Mouse (Mus musculus) liver, embryonic 13.5 days (tissue): ENCODE results near the gene Irak3. TPM values are rescaled to one million over a fixed set of nuclear protein-coding genes. Genes with fewer than 3 reads are reported as not detected.

Source experiments
- ATAC-seq: fragments of 200-750 bp; cut with Nextera tagmentation; 2 replicates; pipeline ENCODE4 v1.8.0; 2017; ENCODE audit warnings: low read depth, mild to moderate bottlenecking, moderate number of reproducible peaks, moderate library complexity
- DNase-seq: peaks from one replicate; pipeline ENCODE4 v3.0.0; 2022
- H3K27ac ChIP-seq: fragments of 300-500 bp; sonication (generic); 2 replicates; pipeline ENCODE4 v1.5.1; 2015; ENCODE audit warnings: moderate library complexity, mild to moderate bottlenecking, inconsistent platforms
- H3K27me3 ChIP-seq: fragments of 300-500 bp; sonication (generic); 2 replicates; pipeline ENCODE4 v1.6.1; 2015; ENCODE audit warnings: mild to moderate bottlenecking, inconsistent platforms
- H3K36me3 ChIP-seq: fragments of 300-500 bp; sonication (generic); 2 replicates; pipeline ENCODE4 v1.6.1; 2015; ENCODE audit warnings: mild to moderate bottlenecking, inconsistent platforms
- H3K4me1 ChIP-seq: fragments of 300-500 bp; sonication (generic); replicated peaks from 2 replicates; pipeline ENCODE4 v1.6.1; 2015; ENCODE audit warnings: inconsistent platforms
- H3K4me2 ChIP-seq: fragments of 300-500 bp; sonication (generic); 2 replicates; pipeline ENCODE4 v1.6.1; 2015; ENCODE audit warnings: inconsistent platforms, mild to moderate bottlenecking, moderate library complexity
- H3K4me3 ChIP-seq: fragments of 300-500 bp; sonication (generic); replicated peaks from 2 replicates; pipeline ENCODE4 v1.5.1; 2015; ENCODE audit warnings: mild to moderate bottlenecking, inconsistent platforms
- H3K9ac ChIP-seq: fragments of 300-500 bp; sonication (generic); 2 replicates; pipeline ENCODE4 v1.6.1; 2015; ENCODE audit warnings: mild to moderate bottlenecking, inconsistent platforms
- H3K9me3 ChIP-seq: fragments of 300-500 bp; sonication (generic); replicated peaks from 2 replicates; pipeline ENCODE4 v1.6.1; 2016; ENCODE audit warnings: inconsistent platforms
- WGBS: fragments of 180-500 bp; shearing (Covaris S2); methylation state at CpG from one replicate; pipeline ENCODE4 v1.1.7; 2015; ENCODE audit not compliant: insufficient replicate concordance; 5-methylcytosine and 5-hydroxymethylcytosine counted together
- polyA plus RNA-seq: library from polyadenylated mRNA; unstranded; fragments of >200 nt; fragmentation: Nextera tagmentation; extraction: Ambion mirVana; gene quantifications from 2 replicates; pipeline ENCODE4 v1.2.1, GENCODE M21; 2015

Gene Irak3
- polyA plus RNA-seq, 1 experiment from 2014 or later: 0.80 TPM

DNA sequence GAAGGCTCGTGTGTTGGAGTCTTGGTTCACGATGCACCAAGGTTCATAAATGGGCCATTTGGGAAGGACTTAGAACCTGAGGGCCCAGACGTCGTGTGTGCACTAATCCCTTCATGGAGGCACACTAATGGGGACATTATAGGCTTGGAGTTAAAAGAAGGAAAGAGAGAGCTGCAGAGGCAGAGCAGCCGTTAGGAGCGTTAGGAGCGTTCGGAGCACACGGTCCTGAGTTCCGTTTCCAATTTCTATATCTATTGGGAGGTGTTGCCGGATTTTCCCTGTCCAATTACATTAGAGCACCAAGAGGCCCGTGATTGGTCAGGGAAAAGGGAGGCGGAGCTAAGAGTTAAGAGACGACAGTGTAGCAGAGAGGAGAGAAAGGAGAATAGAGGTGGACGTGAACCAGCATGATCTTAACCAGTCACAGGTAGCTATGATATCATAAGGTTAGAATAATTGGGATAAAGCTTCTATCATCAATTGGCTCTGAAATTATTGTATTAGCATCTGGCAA lies 27.7 kb downstream of the Irak3 start:
- H3K36me3 ChIP-seq: no peaks in the 10 kb centered on the region
- DNase-seq (no peak), ATAC-seq (no peak)
- no peaks in the 10 kb centered on the region for H3K27me3 ChIP-seq
- peaks cover under 1% of the 10 kb centered on the region for H3K4me1 ChIP-seq
- 72% methylated on average over 15 of the region's 15 CpGs for WGBS
- H3K4me3 ChIP-seq: no peak overlapping the region
- no peak overlapping the region for H3K9ac ChIP-seq
- H3K9me3 ChIP-seq: no peaks in the 10 kb centered on the region
- no peak overlapping the region for H3K27ac ChIP-seq
- H3K4me2 ChIP-seq: no peak overlapping the region

DNA sequence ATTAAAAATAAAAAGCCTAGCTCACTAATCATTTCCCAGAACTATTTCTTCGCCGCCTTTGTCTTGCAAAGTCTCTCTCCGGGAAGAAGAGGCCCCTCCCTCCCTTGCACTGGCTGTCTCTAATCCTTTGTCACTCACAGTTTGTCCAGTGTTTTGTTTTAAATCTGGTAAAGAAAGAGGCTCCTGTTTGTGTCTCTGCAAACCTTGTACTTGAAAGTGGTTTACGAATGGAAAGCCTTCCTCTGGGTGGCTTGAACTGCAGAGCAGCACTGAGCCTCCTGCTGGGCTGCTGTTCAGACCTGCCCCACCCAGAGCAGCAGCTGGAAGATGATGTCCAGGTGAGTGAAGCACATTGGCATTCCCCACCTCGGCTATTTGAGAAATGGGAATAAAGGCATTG lies 30.6 kb downstream of the Irak3 start:
- no peaks in the 10 kb centered on the region for H3K27me3 ChIP-seq
- 68% methylated on average over 5 of the region's 5 CpGs for WGBS
- no peaks in the 10 kb centered on the region for H3K36me3 ChIP-seq
- DNase-seq (no peak), ATAC-seq (no peak)
- no peak overlapping the region for H3K4me2 ChIP-seq
- H3K9ac ChIP-seq: no peak overlapping the region
- no peaks in the 10 kb centered on the region for H3K9me3 ChIP-seq
- no peak overlapping the region for H3K27ac ChIP-seq
- peaks cover 22% of the 10 kb centered on the region for H3K4me1 ChIP-seq
- no peak overlapping the region for H3K4me3 ChIP-seq

DNA sequence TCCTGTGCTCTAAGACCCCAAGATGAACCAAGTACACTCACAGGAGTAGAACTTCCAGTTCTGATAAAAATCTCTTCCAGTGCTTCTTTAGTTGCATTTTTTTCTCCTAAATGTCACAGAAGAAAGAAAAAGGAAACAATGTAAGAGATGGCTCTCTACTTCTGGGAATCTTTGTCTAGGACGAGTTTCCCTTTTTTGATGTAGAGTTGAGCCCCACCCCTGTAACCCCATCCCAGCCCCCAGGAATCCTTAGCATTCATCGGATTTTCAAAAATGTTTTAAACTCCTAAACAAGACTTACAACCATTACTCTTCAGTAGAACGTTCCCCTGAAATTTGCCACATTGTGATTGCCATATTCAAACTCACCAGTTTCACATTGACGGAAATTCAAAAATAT lies 31.7 kb downstream of the Irak3 start:
- 72% methylated on average over 4 of the region's 4 CpGs for WGBS
- no peak overlapping the region for H3K4me2 ChIP-seq
- no peak overlapping the region for H3K9ac ChIP-seq
- no peak overlapping the region for H3K27ac ChIP-seq
- peaks cover 22% of the 10 kb centered on the region for H3K4me1 ChIP-seq
- ATAC-seq (no peak), DNase-seq (no peak)
- no peaks in the 10 kb centered on the region for H3K27me3 ChIP-seq
- H3K36me3 ChIP-seq: no peaks in the 10 kb centered on the region
- no peak overlapping the region for H3K4me3 ChIP-seq
- no peaks in the 10 kb centered on the region for H3K9me3 ChIP-seq

DNA sequence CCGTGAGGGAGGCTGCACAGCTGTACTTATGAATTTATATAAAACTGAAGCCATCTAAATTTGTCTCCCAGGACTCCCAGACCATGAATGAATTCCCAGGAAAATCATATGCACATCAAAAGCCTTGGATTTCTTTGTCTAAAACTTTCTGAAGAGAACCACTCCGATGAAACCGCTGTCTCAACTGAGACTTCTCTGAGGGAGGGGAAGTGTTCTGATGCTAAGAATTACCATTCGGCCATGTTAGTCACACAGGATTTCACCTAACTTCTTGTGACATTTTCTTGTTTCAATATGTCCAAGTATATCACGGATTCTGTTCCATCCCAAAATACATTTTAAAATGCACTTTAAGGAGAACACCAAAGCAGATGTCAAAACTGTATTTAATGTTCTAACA lies 32.1 kb downstream of the Irak3 start:
- ATAC-seq (no peak), DNase-seq (no peak)
- peaks cover 22% of the 10 kb centered on the region for H3K4me1 ChIP-seq
- H3K36me3 ChIP-seq: no peaks in the 10 kb centered on the region
- H3K27me3 ChIP-seq: no peaks in the 10 kb centered on the region
- H3K9me3 ChIP-seq: no peaks in the 10 kb centered on the region
- H3K4me3 ChIP-seq: no peak overlapping the region
- H3K27ac ChIP-seq: no peak overlapping the region
- WGBS: 77% methylated on average over 5 of the region's 5 CpGs
- H3K4me2 ChIP-seq: no peak overlapping the region
- H3K9ac ChIP-seq: no peak overlapping the region

DNA sequence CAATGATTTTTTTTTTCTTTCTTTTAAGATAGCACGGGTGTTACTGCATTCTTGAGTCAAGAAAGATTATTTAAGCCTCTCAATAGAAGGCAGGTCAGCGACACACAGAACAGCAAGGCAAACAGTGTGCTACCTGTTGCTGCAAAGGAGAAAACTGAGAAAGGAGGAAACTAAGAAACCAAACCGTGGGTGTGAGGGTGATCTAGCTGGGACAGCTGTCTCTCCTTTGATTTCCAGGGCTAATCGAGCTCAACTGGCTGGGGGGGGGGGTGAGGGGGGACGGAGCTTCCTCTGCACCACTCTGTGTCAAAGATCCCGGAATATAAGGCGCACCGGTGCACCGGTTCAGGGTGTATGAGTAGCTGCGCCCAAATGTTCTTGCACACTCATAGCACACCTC lies 32.9 kb downstream of the Irak3 start:
- Histone ChIP-seq H3K4me2 (peak overlapping the region; percentile 26; the same call in 1 of the 2 replicates), H3K4me1 (peaks cover 22% of the 10 kb centered on the region), H3K4me3 (no peak overlapping the region), H3K27ac (no peak overlapping the region), H3K9me3 (no peaks in the 10 kb centered on the region), H3K36me3 (no peaks in the 10 kb centered on the region), H3K27me3 (no peaks in the 10 kb centered on the region), H3K9ac (no peak overlapping the region)
- no peak for DNase-seq
- 7% methylated on average over 10 of the region's 10 CpGs for WGBS
- ATAC-seq: no peak

DNA sequence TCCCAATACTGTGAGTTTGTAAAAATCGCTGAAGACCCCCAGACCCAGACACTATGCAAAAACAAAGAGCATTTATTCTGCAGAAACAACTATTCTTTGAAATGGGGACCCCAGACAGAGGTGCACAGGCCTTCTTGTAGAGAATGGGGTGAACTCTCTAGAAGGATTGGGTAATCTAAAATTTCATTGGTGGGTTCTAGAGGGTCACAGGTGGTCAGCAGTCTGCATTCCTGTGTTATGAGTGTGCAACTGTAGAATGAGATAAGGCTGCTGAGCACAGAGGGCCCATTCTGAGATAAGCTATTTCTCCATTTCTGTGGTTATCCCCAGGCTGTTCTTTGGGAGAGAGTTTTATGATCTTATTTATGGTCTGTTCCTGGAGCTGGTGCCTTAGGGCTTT lies 33.9 kb downstream of the Irak3 start:
- Histone ChIP-seq H3K4me1 (peaks cover 22% of the 10 kb centered on the region), H3K9ac (no peak overlapping the region; the same call in 1 of the 2 replicates), H3K27ac (no peak overlapping the region), H3K4me2 (no peak overlapping the region), H3K36me3 (no peaks in the 10 kb centered on the region), H3K4me3 (no peak overlapping the region), H3K27me3 (no peaks in the 10 kb centered on the region), H3K9me3 (no peaks in the 10 kb centered on the region)
- ATAC-seq: peak; percentile 84
- 56% methylated on average over 1 of the region's 1 CpGs for WGBS
- peak; percentile 15 for DNase-seq

DNA sequence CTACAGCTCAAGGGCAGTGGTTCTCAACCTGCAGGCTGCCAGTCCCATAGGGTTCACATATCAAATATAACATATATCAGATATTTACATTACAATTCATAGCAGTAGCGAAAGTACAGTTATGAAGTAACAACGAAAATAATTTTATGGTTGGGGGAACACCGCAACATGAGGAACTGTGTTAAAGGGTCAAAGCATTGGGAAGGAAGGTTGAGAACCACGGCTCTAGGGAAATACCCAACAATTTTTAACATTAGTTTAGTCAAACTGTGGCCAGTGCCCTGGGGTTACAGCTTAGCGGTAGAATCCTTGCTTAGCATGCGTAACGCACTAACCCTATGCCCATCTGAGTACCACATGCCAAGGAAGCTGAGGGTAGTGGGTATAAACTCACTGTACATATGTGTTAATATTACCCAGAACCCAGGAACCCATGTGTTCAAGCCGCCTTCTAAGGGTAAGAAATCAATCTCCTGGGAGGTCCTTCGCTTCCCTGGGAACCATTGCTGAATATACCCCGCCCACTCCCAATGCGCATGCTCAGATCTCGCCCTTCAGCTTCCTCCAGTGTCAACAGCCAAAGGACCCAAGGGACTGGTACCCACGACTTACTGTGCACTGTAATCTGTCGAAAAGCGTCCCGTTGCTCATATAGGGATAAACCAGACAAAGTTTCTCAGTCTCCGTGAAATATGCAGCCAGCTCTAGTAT lies 36.0 kb downstream of the Irak3 start:
- Histone ChIP-seq H3K36me3 (no peaks in the 10 kb centered on the region), H3K4me3 (no peak overlapping the region), H3K9me3 (no peaks in the 10 kb centered on the region), H3K9ac (no peak overlapping the region), H3K4me2 (no peak overlapping the region), H3K27ac (no peak overlapping the region), H3K4me1 (peaks cover 22% of the 10 kb centered on the region), H3K27me3 (no peaks in the 10 kb centered on the region)
- DNase-seq: no peak
- WGBS: 84% methylated on average over 17 of the region's 17 CpGs
- no peak for ATAC-seq

DNA sequence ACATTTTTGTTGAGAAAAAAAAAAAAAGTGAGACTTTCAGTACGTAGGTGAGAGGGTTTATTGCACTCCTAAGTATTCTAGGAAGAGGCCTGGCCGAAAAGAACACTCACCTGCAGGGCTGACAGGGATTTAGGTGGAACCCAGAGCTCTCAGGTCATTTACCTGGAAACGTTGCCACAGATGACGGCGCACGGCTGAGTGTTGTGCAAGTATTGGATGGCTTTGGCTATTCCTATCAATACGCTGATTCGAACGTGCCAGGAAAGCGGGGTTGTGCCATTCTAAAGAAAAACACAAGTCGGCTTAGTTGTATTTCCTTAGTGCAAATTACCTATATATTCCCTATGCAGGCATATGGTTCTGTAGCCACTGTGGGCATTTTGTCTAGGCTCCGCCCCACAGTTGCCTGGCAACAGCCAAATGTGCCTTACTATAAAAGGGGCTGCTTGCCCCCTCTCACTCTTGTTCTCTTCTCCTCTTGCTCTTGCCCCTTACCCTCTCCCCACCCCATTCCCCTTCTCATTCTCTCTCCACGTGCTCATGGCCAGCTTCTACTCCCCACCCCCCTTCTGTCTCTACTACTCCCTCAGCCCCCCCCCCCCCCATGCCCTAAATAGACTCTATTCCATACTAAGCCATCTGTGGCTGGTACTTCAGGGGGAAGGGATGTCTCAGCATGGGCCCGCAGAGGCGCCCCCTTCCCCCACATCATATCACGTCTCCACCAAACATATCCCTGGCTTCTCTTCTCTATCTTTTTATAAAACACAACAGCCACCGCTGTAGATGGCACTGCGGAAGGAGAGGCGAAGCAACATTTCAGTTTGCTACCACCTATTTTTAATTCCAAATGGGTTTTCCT lies 36.8 kb downstream of the Irak3 start:
- ATAC-seq: no peak

DNA sequence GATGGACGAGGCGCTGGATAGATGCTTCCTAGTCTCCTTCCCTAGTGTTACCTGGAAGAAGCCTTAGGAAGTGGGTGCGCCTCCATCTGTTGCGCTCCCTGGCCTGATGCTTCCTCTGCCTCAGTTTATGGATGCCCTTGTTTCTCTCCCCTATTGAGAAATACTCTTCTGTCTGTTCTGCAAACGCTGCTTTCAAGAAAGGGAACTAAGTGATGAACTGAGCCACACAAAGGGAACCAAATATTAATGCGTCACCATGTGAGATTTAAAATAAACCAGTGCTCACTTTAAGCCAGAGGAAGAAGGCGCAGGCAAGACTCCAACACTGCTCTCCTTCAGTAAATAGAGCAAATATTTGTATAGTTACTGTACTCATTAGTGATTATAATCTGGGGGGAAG lies 38.4 kb downstream of the Irak3 start:
- WGBS: 74% methylated on average over 7 of the region's 7 CpGs
- Histone ChIP-seq H3K4me2 (no peak overlapping the region), H3K9ac (no peak overlapping the region), H3K4me3 (no peak overlapping the region), H3K27me3 (no peaks in the 10 kb centered on the region), H3K36me3 (no peaks in the 10 kb centered on the region), H3K9me3 (no peaks in the 10 kb centered on the region), H3K27ac (no peak overlapping the region), H3K4me1 (peaks cover 14% of the 10 kb centered on the region)
- DNase-seq: no peak
- ATAC-seq: no peak

More for the DNA sequence above, 36.8 kb downstream of the Irak3 start:
- no peak for DNase-seq
- WGBS: 80% methylated on average over 19 of the region's 19 CpGs
- Histone ChIP-seq H3K27ac (no peak overlapping the region), H3K36me3 (no peaks in the 10 kb centered on the region), H3K4me1 (peaks cover 22% of the 10 kb centered on the region), H3K27me3 (no peaks in the 10 kb centered on the region), H3K9me3 (no peaks in the 10 kb centered on the region), H3K4me2 (no peak overlapping the region), H3K9ac (no peak overlapping the region), H3K4me3 (no peak overlapping the region)

DNA sequence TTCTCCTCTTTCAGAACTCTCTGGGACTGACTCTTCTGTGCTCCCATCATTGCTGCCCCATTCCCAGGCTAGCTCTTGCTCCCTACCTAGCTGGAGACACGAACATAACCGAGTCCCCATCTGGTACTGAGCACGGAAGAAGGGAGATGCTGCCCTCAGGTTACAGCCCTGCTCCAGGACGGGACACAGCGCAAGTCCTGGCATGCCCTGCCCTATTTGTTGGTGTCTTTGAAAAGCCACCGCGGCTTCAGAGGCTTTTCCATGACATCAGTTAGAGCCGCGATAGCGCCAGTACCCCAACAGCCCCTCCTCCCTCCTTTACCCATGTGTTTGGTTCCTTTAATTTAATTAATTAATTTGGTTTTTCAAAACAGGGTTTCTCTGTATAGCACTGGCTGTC lies 39.1 kb downstream of the Irak3 start:
- Histone ChIP-seq H3K4me3 (no peak overlapping the region), H3K36me3 (no peaks in the 10 kb centered on the region), H3K4me1 (peaks cover 8% of the 10 kb centered on the region), H3K9ac (no peak overlapping the region), H3K27me3 (no peaks in the 10 kb centered on the region), H3K9me3 (no peaks in the 10 kb centered on the region), H3K27ac (no peak overlapping the region), H3K4me2 (no peak overlapping the region)
- ATAC-seq (no peak), DNase-seq (no peak)
- 82% methylated on average over 10 of the region's 10 CpGs for WGBS

DNA sequence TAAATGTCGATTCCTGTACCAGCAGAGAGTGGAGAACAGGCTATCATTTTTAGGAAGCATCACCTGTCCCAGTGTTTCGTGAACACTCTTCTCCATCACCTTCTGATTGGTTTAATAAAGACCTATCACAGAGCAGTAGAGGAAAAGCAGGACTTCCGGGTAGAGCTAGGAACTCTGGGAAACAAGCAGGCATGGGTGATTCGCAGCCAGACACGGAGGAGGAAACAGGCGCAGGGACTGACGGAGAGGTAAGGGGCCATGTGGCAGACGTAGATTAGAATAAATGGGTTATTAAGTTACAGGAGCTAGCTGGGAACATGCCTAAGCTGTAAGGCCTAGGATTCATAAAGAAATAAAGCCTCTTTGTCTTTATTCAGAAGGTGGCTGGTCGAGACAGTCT lies 41.4 kb downstream of the Irak3 start:
- no peak overlapping the region for H3K27ac ChIP-seq
- H3K4me1 ChIP-seq: no peaks in the 10 kb centered on the region
- DNase-seq: no peak
- H3K9me3 ChIP-seq: no peaks in the 10 kb centered on the region
- no peak overlapping the region for H3K4me3 ChIP-seq
- H3K27me3 ChIP-seq: no peaks in the 10 kb centered on the region
- H3K36me3 ChIP-seq: no peaks in the 10 kb centered on the region
- ATAC-seq: no peak
- WGBS: 75% methylated on average over 9 of the region's 9 CpGs
- no peak overlapping the region for H3K9ac ChIP-seq
- no peak overlapping the region for H3K4me2 ChIP-seq
